Mouse (Mus musculus): Measurements from ENCODE around the gene Gpbp1l1.

Gpbp1l1 gene

DNA sequence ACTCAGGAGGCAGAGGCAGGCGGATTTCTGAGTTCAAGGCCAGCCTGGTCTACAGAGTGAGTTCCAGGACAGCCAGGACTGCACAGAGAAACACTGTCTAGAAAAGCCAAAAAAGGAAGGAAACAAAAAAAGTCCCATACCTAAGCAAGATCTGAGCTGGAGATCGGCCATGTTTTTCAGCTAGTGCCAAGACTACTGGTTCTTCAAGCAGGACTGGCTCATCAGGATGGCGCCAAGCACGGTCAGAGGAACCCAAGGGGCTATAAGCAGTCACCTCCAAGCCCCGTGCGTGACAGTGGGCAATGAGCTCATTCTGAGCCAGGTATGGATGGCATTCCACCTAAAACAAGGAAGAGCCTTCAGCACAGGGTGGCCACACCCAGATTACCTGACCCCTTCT lies 81.4 kb downstream of the Gpbp1l1 start:
- DNase-seq, result no peak

DNA sequence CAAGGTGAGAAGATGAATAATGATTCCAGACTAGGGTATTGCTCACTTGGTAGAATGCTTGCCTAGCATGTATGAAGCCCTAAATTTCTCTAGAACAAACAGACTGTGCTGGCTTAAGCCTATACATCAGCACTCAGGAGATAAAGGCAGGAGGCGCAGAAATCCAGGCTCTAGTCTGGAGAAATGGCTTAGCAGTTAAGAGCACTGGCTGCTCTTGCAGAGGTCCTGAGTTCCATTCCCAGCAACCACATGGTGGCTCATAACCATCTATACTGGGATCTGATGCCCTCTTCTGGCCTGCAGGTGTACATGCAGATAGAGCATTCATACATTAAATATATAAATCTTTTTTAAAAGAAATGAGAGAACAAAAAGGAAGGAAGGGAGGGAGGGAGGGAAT lies 84.6 kb downstream of the Gpbp1l1 start:
- no peak for DNase-seq
